Mouse (Mus musculus): ENCODE measurements around the gene Ptgds. TPM values are rescaled to one million over a fixed set of nuclear protein-coding genes. Genes with fewer than 3 reads are reported as not detected.

Gene Ptgds
- total and polyA plus RNA-seq, 3 experiments: 0.37 to 0.46 TPM; not detected in 1

GRCm38 (mm10) chr2:25493476-25493961 lies 23.7 kb upstream of the Ptgds start, which contains the start of gene Lcn12:
Lcn12 (minus strand) TSS chr2:25493911.
- in situ Hi-C loops (cut with MboI; ENCODE audit: low pct_ligation_motif_present, low pct_unique_long_range_greater_than_20kb, low sequenced_read_pairs): no loop called here

GRCm38 (mm10) chr2:25492988-25493387 lies 23.1 kb upstream of the Ptgds start:
- DNase-seq (ENCODE audit: extremely low read depth): no peak
- peaks cover 4% of the 10 kb centered on the region for H3K27me3 ChIP-seq (replicated peaks)
- no peaks in the 10 kb centered on the region for H3K9me3 ChIP-seq (replicated peaks; ENCODE audit: low read length)
- TF ChIP-seq GABPA (IDR thresholded peaks at IDR 0.05; ENCODE audit: insufficient replicate concordance, low read depth, low read length) (no peak), KAT2A (IDR thresholded peaks at IDR 0.05; ENCODE audit: insufficient replicate concordance, low read length) (no peak), MEF2A (IDR thresholded peaks at IDR 0.05; ENCODE audit: borderline replicate concordance, low read depth, low read length) (no peak), JUND (conservative IDR thresholded peaks at IDR 0.05; ENCODE audit: low read depth, low read length) (no peak), MAFK (IDR thresholded peaks at IDR 0.05; ENCODE audit: insufficient replicate concordance, low read length) (no peak), POLR2A (IDR thresholded peaks at IDR 0.05; ENCODE audit: low read depth, low read length) (no peak), USF1 (IDR thresholded peaks at IDR 0.05; ENCODE audit: low read depth, low read length) (no peak), TCF12 (IDR thresholded peaks at IDR 0.05; ENCODE audit: low read depth, low read length) (no peak), E2F4 (IDR thresholded peaks at IDR 0.05; ENCODE audit: insufficient replicate concordance, low read depth, low read length) (no peak), USF2 (conservative IDR thresholded peaks at IDR 0.05; ENCODE audit: low read depth, low read length) (no peak)
- no peak overlapping the region for H3K4me3 ChIP-seq (replicated peaks in 1 of 3; ENCODE audit: low read depth in 2 of 3, low read length in 2 of 3, poor library complexity in 1 of 3)
- dilution Hi-C loops (cut with MboI; ENCODE audit: extremely low pct_ligation_motif_present, extremely low pct_unique_long_range_greater_than_20kb, low sequenced_read_pairs): no loop called here
- no peaks in the 10 kb centered on the region for H3K79me2 ChIP-seq (replicated peaks; ENCODE audit: control insufficient read depth, extremely low read depth, insufficient read depth, poor library complexity, severe bottlenecking)
- in situ Hi-C loops (cut with MboI; ENCODE audit: low pct_ligation_motif_present, low pct_unique_long_range_greater_than_20kb, low sequenced_read_pairs): no loop called here
- H3K4me2 ChIP-seq (ENCODE audit: insufficient read depth, low read depth, poor library complexity, severe bottlenecking): no peak overlapping the region
- H3K4me1 ChIP-seq (ENCODE audit: control insufficient read depth in 1 of 2, insufficient read depth in 2 of 2): peaks cover 4 to 24% of the 10 kb centered on the region in 2 experiments; a peak in 3 of 4 replicates
- H3K27ac ChIP-seq (ENCODE audit: insufficient read depth, low read depth): no peak overlapping the region
- no peaks in the 10 kb centered on the region for H3K36me3 ChIP-seq (replicated peaks in 1 of 2; ENCODE audit: control insufficient read depth in 1 of 2, insufficient read depth in 1 of 2, low read length in 1 of 2)
- H3K9ac ChIP-seq (ENCODE audit: insufficient read depth, low read depth): no peak overlapping the region

More at GRCm38 (mm10) chr2:25493476-25493961, 23.7 kb upstream of the Ptgds start, which contains the start of gene Lcn12:
- H3K79me2 ChIP-seq (replicated peaks; ENCODE audit: control insufficient read depth, extremely low read depth, insufficient read depth, poor library complexity, severe bottlenecking): no peaks in the 10 kb centered on the region
- TF ChIP-seq RAD21 (IDR thresholded peaks at IDR 0.05; ENCODE audit: low read depth, low read length): no peak
- no peak for TF ChIP-seq IRF4 (IDR thresholded peaks at IDR 0.05; ENCODE audit: low read depth, low read length)
- TF ChIP-seq MXI1 (IDR thresholded peaks at IDR 0.05; ENCODE audit: low read depth, low read length): no peak
- H3K36me3 ChIP-seq (replicated peaks in 1 of 2; ENCODE audit: control insufficient read depth in 1 of 2, insufficient read depth in 1 of 2, low read length in 1 of 2): no peaks in the 10 kb centered on the region
- DNase-seq (ENCODE audit: extremely low read depth): no peak
- H3K9ac ChIP-seq (ENCODE audit: insufficient read depth, low read depth): no peak within 1 kb of the TSS
- H3K4me2 ChIP-seq (ENCODE audit: insufficient read depth, low read depth, poor library complexity, severe bottlenecking): no peak within 1 kb of the TSS
- dilution Hi-C loops (cut with MboI; ENCODE audit: extremely low pct_ligation_motif_present, extremely low pct_unique_long_range_greater_than_20kb, low sequenced_read_pairs): no loop called here
- no peak within 1 kb of the TSS for H3K4me3 ChIP-seq (replicated peaks in 1 of 3; ENCODE audit: low read depth in 2 of 3, low read length in 2 of 3, poor library complexity in 1 of 3)
- H3K9me3 ChIP-seq (replicated peaks; ENCODE audit: low read length): no peaks in the 10 kb centered on the region
- H3K4me1 ChIP-seq (ENCODE audit: control insufficient read depth in 1 of 2, insufficient read depth in 2 of 2): peaks cover 4 to 28% of the 10 kb centered on the region in 2 experiments; a peak in 3 of 4 replicates
- no peak within 1 kb of the TSS for H3K27ac ChIP-seq (ENCODE audit: insufficient read depth, low read depth)
- H3K27me3 ChIP-seq (replicated peaks): no peaks in the 10 kb centered on the region

- DNase-seq (ENCODE audit: extremely low read depth): no peak
- in situ Hi-C loops (cut with MboI; ENCODE audit: low pct_ligation_motif_present, low pct_unique_long_range_greater_than_20kb, low sequenced_read_pairs): no loop called here
- Histone ChIP-seq H3K27ac (ENCODE audit: insufficient read depth, low read depth) (no peak overlapping the region), H3K36me3 (replicated peaks in 1 of 2; ENCODE audit: control insufficient read depth in 1 of 2, insufficient read depth in 1 of 2, low read length in 1 of 2) (no peaks in the 10 kb centered on the region), H3K79me2 (replicated peaks; ENCODE audit: control insufficient read depth, extremely low read depth, insufficient read depth, poor library complexity, severe bottlenecking) (no peaks in the 10 kb centered on the region), H3K4me1 (ENCODE audit: control insufficient read depth in 1 of 2, insufficient read depth in 2 of 2) (peaks cover 4 to 14% of the 10 kb centered on the region in 2 experiments; a peak in 3 of 4 replicates), H3K9ac (ENCODE audit: insufficient read depth, low read depth) (no peak overlapping the region), H3K27me3 (replicated peaks) (peaks cover 28% of the 10 kb centered on the region), H3K4me2 (ENCODE audit: insufficient read depth, low read depth, poor library complexity, severe bottlenecking) (no peak overlapping the region), H3K4me3 (replicated peaks in 1 of 3; ENCODE audit: low read depth in 2 of 3, low read length in 2 of 3, poor library complexity in 1 of 3) (no peak overlapping the region), H3K9me3 (replicated peaks; ENCODE audit: low read length) (peaks cover 11% of the 10 kb centered on the region)
- TF ChIP-seq NELFE (IDR thresholded peaks at IDR 0.05; ENCODE audit: low read depth, low read length) (no peak), CHD2 (IDR thresholded peaks at IDR 0.05; ENCODE audit: low read length) (no peak), HCFC1 (IDR thresholded peaks at IDR 0.05; ENCODE audit: low read depth, low read length) (no peak), BHLHE40 (IDR thresholded peaks at IDR 0.05; ENCODE audit: low read depth, low read length) (no peak), ZNF384 (IDR thresholded peaks at IDR 0.05; ENCODE audit: low read depth, low read length) (no peak), SIN3A (IDR thresholded peaks at IDR 0.05; ENCODE audit: low read length) (no peak), MAX (IDR thresholded peaks at IDR 0.05; ENCODE audit: low read length) (no peak), POLR2A (IDR thresholded peaks at IDR 0.05; ENCODE audit: low read depth, low read length) (no peak), USF1 (IDR thresholded peaks at IDR 0.05; ENCODE audit: low read depth, low read length) (no peak)
- dilution Hi-C loops (cut with MboI; ENCODE audit: extremely low pct_ligation_motif_present, extremely low pct_unique_long_range_greater_than_20kb, low sequenced_read_pairs): no loop called here
These were observed 18.8 kb upstream of the Ptgds start for GRCm38 (mm10) chr2:25488671-25489068.

All from CH12.LX (cell line).